Mouse (Mus musculus) monocyte, adult 5-6 weeks (primary cell): ENCODE measurements at regions not wholly inside any gene's neighbourhood (a gene's known extent, or its start where the extent isn't known, plus 50 kb on each side); places are given as distances from the start of the nearest gene placed in this dataset.
"Not testable (repeated sequence)": the region's sequence is repeated elsewhere in the genome, so short reads cannot be mapped to it uniquely, and the experiment has no call there.

Source experiments
- ATAC-seq: fragments of 153-309, 156-312 bp; replicated peaks from 2 replicates; pipeline ENCODE4 v1.8.0; 2017; ENCODE audit warnings: mild to moderate bottlenecking; ENCODE audit not compliant: low TSS enrichment, insufficient number of reproducible peaks, severe bottlenecking, poor library complexity, low FRiP score

GRCm38 (mm10) chr1:14109190-14109482 is 1984.0 kb downstream of the 4930444P10Rik start:
- no peak for ATAC-seq

- ATAC-seq: no peak
These were observed 1984.5 kb downstream of the 4930444P10Rik start for GRCm38 (mm10) chr1:14108450-14109189.

- ATAC-seq: not testable (repeated sequence)
These were observed 1987.6 kb downstream of the 4930444P10Rik start for GRCm38 (mm10) chr1:14105521-14105920.

GRCm38 (mm10) chr1:14104529-14104928 is 1988.6 kb downstream of the 4930444P10Rik start:
- ATAC-seq: peak; percentile 50

GRCm38 (mm10) chr1:14099031-14099430 is 1994.1 kb downstream of the 4930444P10Rik start:
- no peak for ATAC-seq

- no peak for ATAC-seq
These were observed 1995.4 kb downstream of the 4930444P10Rik start for GRCm38 (mm10) chr1:14097567-14098228.

GRCm38 (mm10) chr1:14064856-14065255 is 2028.3 kb downstream of the 4930444P10Rik start:
- no peak for ATAC-seq

GRCm38 (mm10) chr1:14036163-14036562 is 2057.0 kb downstream of the 4930444P10Rik start:
- ATAC-seq: no peak

GRCm38 (mm10) chr1:14011484-14011883 is 2081.6 kb downstream of the 4930444P10Rik start:
- ATAC-seq: no peak

GRCm38 (mm10) chr1:14010789-14011188 is 2082.3 kb downstream of the 4930444P10Rik start:
- ATAC-seq: no peak

- ATAC-seq: no peak
These were observed 2090.6 kb downstream of the 4930444P10Rik start for GRCm38 (mm10) chr1:14002550-14002949.

GRCm38 (mm10) chr1:14001431-14001830 is 2091.7 kb downstream of the 4930444P10Rik start:
- no peak for ATAC-seq

- no peak for ATAC-seq
These were observed 2092.3 kb downstream of the 4930444P10Rik start for GRCm38 (mm10) chr1:14000605-14001395.

- no peak for ATAC-seq
These were observed 2094.9 kb downstream of the 4930444P10Rik start for GRCm38 (mm10) chr1:13998178-13998708.

GRCm38 (mm10) chr1:13993825-13994509 is 2099.2 kb downstream of the 4930444P10Rik start:
- ATAC-seq: no peak

GRCm38 (mm10) chr1:13992978-13993377 is 2100.1 kb downstream of the 4930444P10Rik start:
- no peak for ATAC-seq

- ATAC-seq: no peak
These were observed 2103.8 kb downstream of the 4930444P10Rik start for GRCm38 (mm10) chr1:13989360-13989759.

GRCm38 (mm10) chr1:13984833-13985232 is 2108.3 kb downstream of the 4930444P10Rik start:
- ATAC-seq: no peak

- peak; percentile 91 for ATAC-seq
These were observed 2112.9 kb downstream of the 4930444P10Rik start for GRCm38 (mm10) chr1:13980273-13980672.
